Mouse (Mus musculus) CH12.LX (cell line): ENCODE measurements around the gene Gja8.

Source experiments
- CHD2 ChIP-seq: IDR thresholded peaks from 2 replicates; pipeline ENCODE4 v1.6.1; 2011; ENCODE audit warnings: low read length, improper control_type of control experiment
- CTCF ChIP-seq, 2 experiments: IDR thresholded peaks in 1 of 2; conservative IDR thresholded peaks in 1 of 2; 2 replicates each; pipeline ENCODE4 v1.5.1; 2011 to 2012; ENCODE audit warnings: low read depth in 2 of 2, low read length in 2 of 2, improper control_type of control experiment in 1 of 2, inconsistent platforms in 1 of 2, mild to moderate bottlenecking in 1 of 2, moderate library complexity in 1 of 2
- EP300 ChIP-seq: IDR thresholded peaks from 2 replicates; pipeline ENCODE4 v1.6.1; 2011; ENCODE audit warnings: low read length, improper control_type of control experiment
- POLR2AphosphoS2 ChIP-seq: IDR thresholded peaks from 2 replicates; pipeline ENCODE4 v1.6.1; 2011; ENCODE audit warnings: low read depth, low read length, improper control_type of control experiment

DNA sequence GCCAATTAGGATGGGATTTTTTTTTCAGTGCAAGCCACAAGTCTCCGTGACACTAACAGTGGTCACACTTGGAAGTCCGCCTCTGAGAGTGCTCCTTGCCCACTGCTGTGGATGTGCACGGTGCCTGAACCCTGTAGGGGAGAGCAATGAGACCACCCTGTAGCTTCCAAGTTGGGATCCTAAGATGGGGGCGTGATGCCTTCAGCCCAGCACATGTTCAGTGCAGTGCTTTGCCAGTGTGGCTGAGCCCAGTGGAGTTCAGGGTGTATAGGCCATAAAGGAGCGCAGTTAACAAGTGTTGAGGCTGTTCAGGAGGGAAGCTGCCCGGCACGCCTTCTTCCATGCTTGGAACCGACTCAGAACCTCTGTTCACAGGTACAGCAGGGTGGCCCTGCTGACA, 57.3 kb downstream of the Gja8 start:
- TF ChIP-seq EP300: no peak
- no peak for TF ChIP-seq CTCF (conservative IDR thresholded peaks at IDR 0.05 in 1 of 2, IDR thresholded peaks at IDR 0.05 in 1 of 2; ENCODE audit: low read depth in 2 of 2, low read length in 2 of 2)
- TF ChIP-seq CHD2: no peak
- TF ChIP-seq POLR2AphosphoS2: no peak
